Mouse (Mus musculus): Measurements from ENCODE around the gene Lamb3.

- TF ChIP-seq EP300 (IDR thresholded peaks at IDR 0.05) (no peak), CTCF (IDR thresholded peaks at IDR 0.05) (no peak)
Measured at GRCm38 (mm10) chr1:193342198-193342946, 134.9 kb downstream of the Lamb3 start.

All from lung, postnatal 0 days (tissue).